Mouse (Mus musculus): Measurements from ENCODE around the gene Catspere2. TPM values are rescaled to one million over a fixed set of nuclear protein-coding genes. Genes with fewer than 3 reads are reported as not detected.

Gene Catspere2
- polyA plus RNA-seq (2017; shearing (Covaris generic)): 0.15 TPM

DNA sequence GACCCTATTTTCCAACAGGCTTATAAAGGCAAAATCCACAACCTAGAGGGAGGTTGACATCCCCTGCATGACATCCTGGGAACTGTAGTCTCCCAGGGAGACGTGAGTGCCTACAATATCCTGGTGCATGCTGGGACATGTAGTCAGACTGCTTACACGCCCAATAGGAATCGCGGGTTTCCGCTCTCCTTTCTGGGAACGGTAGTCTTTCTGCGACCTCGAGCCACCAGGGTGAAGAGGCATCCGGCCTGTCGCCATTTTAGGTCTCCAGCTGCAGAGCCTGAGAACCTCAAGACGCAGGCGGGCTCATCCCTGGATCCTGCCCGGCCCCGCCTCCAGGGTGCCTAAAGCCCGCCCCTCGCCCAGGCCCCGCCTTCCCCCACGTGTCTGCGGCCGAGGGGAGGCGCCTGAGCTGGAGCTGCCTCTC, at the start of gene Catspere2:
TSS of gene Catspere2 (plus strand) at position 400 of the 427 bp plus-strand sequence.

DNA sequence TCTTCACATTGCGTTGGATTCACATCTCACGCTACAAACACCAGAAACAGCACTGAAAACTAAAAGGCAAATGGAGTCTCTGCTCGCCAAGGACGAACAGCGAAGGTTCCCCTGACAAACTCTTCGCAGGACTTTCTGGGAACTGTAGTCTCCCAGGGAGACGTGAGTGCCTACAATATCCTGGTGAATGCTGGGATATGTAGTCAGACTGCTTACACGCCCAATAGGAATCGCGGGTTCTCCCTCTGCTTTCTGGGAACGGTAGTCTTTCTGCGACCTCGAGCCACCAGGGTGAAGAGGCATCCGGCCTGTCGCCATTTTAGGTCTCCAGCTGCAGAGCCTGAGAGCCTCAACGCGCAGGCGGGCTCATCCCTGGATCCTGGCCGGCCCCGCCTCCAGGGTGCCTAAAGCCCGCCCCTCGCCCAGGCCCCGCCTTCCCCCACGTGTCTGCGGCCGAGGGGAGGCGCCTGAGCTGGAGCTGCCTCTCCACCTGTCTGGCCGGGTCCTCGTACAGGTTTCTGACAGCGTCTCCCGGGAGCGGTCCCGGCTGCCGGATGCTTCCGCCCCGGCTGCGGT, 204.1 kb downstream of the Catspere2 start, which contains the start of gene Desi2:
TSS of gene Desi2 (plus strand) at position 202 of the 576 bp plus-strand sequence.

Other genes with a start within 250 kb of the Catspere2 start
- gene Adss, start 186.9 kb upstream of the Catspere2 start, polyA plus RNA-seq (2017; shearing (Covaris generic)): 75.4 TPM
- gene Desi2, start 204.0 kb downstream of the Catspere2 start, polyA plus RNA-seq (2017; shearing (Covaris generic)): 35.3 TPM